Mouse (Mus musculus): ENCODE results near the gene Iscu. TPM values are rescaled to one million over a fixed set of nuclear protein-coding genes. Genes with fewer than 3 reads are reported as not detected.

The Iscu gene
- polyA plus RNA-seq, 1 experiment from 2014 or later = 112 TPM

DNA sequence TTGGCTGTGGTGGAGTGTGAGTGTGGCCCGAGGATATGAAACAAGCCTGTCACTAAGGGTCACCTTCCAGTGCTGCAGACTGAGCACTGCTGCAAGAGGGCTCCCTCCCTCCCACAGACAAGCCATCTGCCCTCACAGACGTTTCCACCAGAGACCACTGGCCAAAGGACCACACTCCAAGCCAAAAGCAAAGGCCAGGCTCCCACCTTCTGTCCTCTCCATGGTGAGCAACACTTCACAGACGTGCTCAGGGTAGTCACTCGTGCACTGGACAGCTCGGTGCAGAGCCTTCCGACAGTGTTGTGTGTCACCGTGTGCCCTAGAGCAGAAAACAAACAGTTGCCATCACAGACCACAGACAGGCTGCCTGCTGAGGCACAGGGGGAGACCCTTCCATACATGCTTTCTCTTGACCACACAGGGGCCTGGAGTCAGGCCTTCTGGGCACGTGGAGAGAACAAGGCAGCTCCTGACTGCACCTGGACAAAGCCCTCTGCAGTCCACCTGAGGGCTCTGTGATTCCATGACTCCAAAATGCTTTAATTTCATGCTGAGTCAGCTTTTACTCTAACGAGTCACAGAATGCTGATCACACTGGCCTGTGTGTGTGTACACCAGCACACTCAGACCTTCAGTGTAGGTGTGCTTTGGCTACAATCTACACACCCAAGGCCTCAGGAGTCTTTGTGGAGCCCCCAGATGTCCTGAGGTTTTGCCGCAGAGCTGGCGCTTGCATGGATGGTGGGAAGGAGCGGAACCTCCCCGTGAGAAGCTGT, 23.8 kb upstream of the Iscu start:
- peaks cover 66% of the 10 kb centered on the region for H3K36me3 ChIP-seq (ENCODE audit: control insufficient read depth, insufficient read depth, low read length)
- no peak overlapping the region for H3K27ac ChIP-seq (ENCODE audit: low read length)
- no peak overlapping the region for H3K9ac ChIP-seq (ENCODE audit: low read length)
- H3K9me3 ChIP-seq (replicated peaks; ENCODE audit: control insufficient read depth, low read length) = no peaks in the 10 kb centered on the region
- no peak overlapping the region for H3K4me3 ChIP-seq (replicated peaks; ENCODE audit: low read length)
- no peak for ATAC-seq (ENCODE audit: insufficient read depth, low FRiP score)
- WGBS = 92% methylated on average over 13 of the region's 13 CpGs
- H3K4me2 ChIP-seq (ENCODE audit: low read depth, low read length) = no peak overlapping the region
- no peaks in the 10 kb centered on the region for H3K27me3 ChIP-seq (ENCODE audit: control insufficient read depth, insufficient read depth, low read length)
- no peaks in the 10 kb centered on the region for H3K4me1 ChIP-seq (ENCODE audit: control insufficient read depth, insufficient read depth, low read length)

DNA sequence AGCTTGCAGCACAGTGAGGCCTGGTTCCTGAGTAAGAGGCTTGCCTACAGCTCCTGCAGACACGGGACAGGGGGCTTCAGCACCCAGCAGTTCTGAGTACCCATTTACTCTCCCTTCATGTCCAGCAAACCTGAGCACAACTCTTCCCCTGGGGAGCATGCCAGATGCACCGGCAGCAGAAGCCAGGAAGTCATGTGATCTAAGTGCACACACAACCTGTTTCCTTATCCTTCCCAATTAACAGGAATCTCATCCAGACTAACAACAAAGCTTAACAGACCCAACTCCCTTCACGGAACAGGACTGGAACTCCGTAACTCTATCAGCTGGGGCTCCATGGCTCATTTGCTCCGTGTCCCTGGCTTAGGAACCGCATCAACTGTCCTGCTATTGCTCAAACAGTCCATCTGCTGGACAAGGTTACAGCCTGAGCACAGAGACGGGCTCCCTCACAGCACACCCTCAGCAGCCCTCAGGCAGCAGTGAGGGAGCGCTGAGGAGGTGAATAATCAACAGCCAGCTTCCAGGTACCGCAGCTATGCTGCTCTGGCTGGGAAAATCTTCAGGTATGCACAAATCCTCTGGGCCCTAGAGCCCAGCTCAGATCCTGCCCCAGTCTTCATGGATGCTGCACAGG, 20.9 kb upstream of the Iscu start:
- no peak overlapping the region for H3K9ac ChIP-seq (ENCODE audit: low read length)
- 83% methylated on average over 9 of the region's 9 CpGs for WGBS
- H3K27me3 ChIP-seq (ENCODE audit: control insufficient read depth, insufficient read depth, low read length) = no peaks in the 10 kb centered on the region
- ATAC-seq (ENCODE audit: insufficient read depth, low FRiP score) = no peak
- no peak overlapping the region for H3K4me3 ChIP-seq (replicated peaks; ENCODE audit: low read length)
- no peak overlapping the region for H3K4me2 ChIP-seq (ENCODE audit: low read depth, low read length)
- H3K36me3 ChIP-seq (ENCODE audit: control insufficient read depth, insufficient read depth, low read length) = peaks cover 56% of the 10 kb centered on the region
- H3K9me3 ChIP-seq (replicated peaks; ENCODE audit: control insufficient read depth, low read length) = no peaks in the 10 kb centered on the region
- H3K27ac ChIP-seq (ENCODE audit: low read length) = no peak overlapping the region
- no peaks in the 10 kb centered on the region for H3K4me1 ChIP-seq (ENCODE audit: control insufficient read depth, insufficient read depth, low read length)

DNA sequence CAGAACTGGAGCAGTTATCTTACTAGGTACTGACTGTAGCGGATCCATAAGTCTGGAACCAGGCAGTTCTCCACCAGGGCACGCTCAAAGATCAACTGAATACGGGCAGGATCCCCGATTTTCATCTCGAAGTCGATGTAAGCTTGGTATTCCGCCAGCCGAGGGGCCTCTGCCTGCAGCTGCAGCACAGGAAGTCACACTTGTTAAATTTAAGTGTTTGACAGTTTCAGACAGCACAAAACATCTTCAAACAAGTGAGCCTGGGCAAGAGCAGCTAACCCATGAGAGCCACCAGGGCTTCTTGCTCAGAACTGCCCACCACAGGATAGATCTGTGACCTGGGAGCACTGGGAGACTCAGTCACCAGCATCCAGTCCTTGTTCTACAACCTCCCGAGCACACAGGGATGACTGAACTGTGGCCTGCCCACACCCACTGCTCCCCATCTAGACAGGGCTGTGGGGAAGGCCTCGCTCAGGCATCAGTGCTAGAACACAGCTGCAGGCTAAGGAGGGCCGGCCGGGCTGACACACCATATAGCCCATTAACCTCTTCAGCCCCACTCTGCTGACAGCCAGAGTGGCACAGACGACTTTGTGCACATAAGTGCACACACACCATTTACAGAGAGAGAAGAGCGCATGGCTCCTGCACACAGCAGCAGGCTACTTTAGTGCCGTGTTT, 17.1 kb upstream of the Iscu start:
- no peak overlapping the region for H3K4me3 ChIP-seq (replicated peaks; ENCODE audit: low read length)
- WGBS = 87% methylated on average over 15 of the region's 15 CpGs
- H3K27ac ChIP-seq (ENCODE audit: low read length) = no peak overlapping the region
- ATAC-seq (ENCODE audit: insufficient read depth, low FRiP score) = no peak
- H3K4me2 ChIP-seq (ENCODE audit: low read depth, low read length) = no peak overlapping the region
- no peaks in the 10 kb centered on the region for H3K9me3 ChIP-seq (replicated peaks; ENCODE audit: control insufficient read depth, low read length)
- peaks cover 46% of the 10 kb centered on the region for H3K36me3 ChIP-seq (ENCODE audit: control insufficient read depth, insufficient read depth, low read length)
- no peak overlapping the region for H3K9ac ChIP-seq (ENCODE audit: low read length)
- H3K27me3 ChIP-seq (ENCODE audit: control insufficient read depth, insufficient read depth, low read length) = no peaks in the 10 kb centered on the region
- no peaks in the 10 kb centered on the region for H3K4me1 ChIP-seq (ENCODE audit: control insufficient read depth, insufficient read depth, low read length)

DNA sequence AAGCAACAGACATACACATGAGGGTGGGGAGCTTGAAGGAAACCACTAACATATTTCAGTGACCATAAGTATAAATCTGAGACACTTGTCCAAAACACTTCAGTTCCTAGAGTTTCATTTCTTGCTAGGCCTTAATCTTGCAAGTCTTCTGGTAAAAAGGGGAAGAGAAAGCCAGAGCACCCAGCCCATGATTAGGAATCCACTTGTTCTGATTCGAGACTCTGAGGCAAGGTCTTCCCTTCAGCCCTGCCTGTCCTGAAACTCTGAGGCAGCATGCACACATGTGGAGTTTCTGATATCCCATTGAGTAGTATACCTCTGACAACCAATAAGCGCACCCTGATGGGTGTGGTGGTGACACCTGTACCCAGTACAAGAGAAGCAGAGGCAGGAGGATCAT, 11.0 kb upstream of the Iscu start:
- H3K4me3 ChIP-seq (replicated peaks; ENCODE audit: low read length) = no peak overlapping the region
- H3K4me1 ChIP-seq (ENCODE audit: control insufficient read depth, insufficient read depth, low read length) = no peaks in the 10 kb centered on the region
- peaks cover 25% of the 10 kb centered on the region for H3K36me3 ChIP-seq (ENCODE audit: control insufficient read depth, insufficient read depth, low read length)
- H3K27me3 ChIP-seq (ENCODE audit: control insufficient read depth, insufficient read depth, low read length) = no peaks in the 10 kb centered on the region
- no peak for ATAC-seq (ENCODE audit: insufficient read depth, low FRiP score)
- no peak overlapping the region for H3K9ac ChIP-seq (ENCODE audit: low read length)
- no peaks in the 10 kb centered on the region for H3K9me3 ChIP-seq (replicated peaks; ENCODE audit: control insufficient read depth, low read length)
- 92% methylated on average over 2 of the region's 2 CpGs for WGBS
- H3K4me2 ChIP-seq (ENCODE audit: low read depth, low read length) = no peak overlapping the region
- no peak overlapping the region for H3K27ac ChIP-seq (ENCODE audit: low read length)

DNA sequence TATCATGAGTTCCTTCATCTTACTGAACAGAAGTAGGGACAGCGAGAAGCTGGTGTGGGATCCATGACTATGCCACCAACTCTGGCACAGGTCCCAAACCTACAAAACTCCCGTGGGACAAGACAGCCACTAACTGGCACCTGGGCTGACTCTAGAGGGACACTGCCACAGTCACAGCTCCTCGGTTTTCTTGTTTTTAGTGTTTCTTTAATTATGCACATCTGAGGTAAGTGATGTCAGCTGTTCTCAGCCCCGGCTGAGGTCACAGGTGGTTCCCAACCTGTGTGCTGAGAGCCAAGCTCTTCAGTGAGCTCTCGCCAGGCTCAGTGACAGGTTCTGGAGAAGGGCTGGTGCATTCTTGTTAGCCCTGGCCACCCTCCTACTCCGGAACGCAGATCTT, 8.1 kb upstream of the Iscu start:
- H3K9ac ChIP-seq (ENCODE audit: low read length) = no peak overlapping the region
- WGBS = 91% methylated on average over 7 of the region's 7 CpGs
- H3K4me1 ChIP-seq (ENCODE audit: control insufficient read depth, insufficient read depth, low read length) = no peaks in the 10 kb centered on the region
- H3K36me3 ChIP-seq (ENCODE audit: control insufficient read depth, insufficient read depth, low read length) = peaks cover 10% of the 10 kb centered on the region
- H3K27me3 ChIP-seq (ENCODE audit: control insufficient read depth, insufficient read depth, low read length) = no peaks in the 10 kb centered on the region
- H3K4me2 ChIP-seq (ENCODE audit: low read depth, low read length) = no peak overlapping the region
- no peak overlapping the region for H3K27ac ChIP-seq (ENCODE audit: low read length)
- H3K4me3 ChIP-seq (replicated peaks; ENCODE audit: low read length) = no peak overlapping the region
- no peak for ATAC-seq (ENCODE audit: insufficient read depth, low FRiP score)
- H3K9me3 ChIP-seq (replicated peaks; ENCODE audit: control insufficient read depth, low read length) = no peaks in the 10 kb centered on the region

DNA sequence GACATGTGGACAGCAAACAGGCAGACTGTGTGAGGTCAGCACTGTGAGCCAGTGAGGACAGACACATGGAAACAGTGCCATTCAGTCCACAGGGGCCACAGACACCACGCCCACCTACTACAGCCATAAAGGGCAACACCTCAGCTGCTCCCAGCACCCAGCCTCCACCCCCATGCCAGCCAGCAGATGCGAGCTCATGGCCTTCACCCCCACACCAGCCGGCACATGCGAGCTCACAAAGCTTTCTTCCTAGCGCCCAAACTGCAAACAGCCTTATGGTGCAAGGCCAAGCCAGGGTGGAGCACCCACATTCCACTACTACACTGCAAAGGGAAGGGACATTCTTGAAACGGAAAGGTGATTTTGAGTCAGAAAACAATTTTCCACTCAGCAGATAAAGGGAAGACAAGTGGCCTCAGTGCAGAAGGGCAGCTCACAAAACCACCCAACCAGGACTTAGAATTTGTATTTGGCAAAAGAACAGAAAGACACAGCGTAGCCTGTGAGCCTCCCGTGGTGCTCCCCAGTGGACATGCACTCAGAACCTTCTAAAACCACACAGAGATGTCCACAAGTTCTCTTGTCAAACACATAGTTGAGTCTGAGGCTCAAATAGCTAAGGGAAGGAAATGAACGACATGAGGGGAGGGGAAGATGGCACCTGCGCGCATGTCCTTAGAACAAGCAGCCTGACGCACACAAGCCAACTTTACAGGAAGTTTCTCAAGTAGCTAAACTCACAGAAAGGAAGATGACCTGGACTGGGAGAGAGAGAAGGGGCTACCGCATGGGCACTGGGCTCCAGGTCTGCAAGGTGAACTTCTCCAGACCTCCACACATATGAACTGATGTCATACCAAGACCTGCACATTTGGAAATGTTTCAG, 6.7 kb upstream of the Iscu start:
- Histone ChIP-seq H3K4me3 (replicated peaks; ENCODE audit: low read length) (no peak overlapping the region), H3K9me3 (replicated peaks; ENCODE audit: control insufficient read depth, low read length) (no peaks in the 10 kb centered on the region), H3K27ac (ENCODE audit: low read length) (no peak overlapping the region), H3K36me3 (ENCODE audit: control insufficient read depth, insufficient read depth, low read length) (peaks cover 6% of the 10 kb centered on the region), H3K9ac (ENCODE audit: low read length) (no peak overlapping the region), H3K4me1 (ENCODE audit: control insufficient read depth, insufficient read depth, low read length) (peaks cover 8% of the 10 kb centered on the region), H3K27me3 (ENCODE audit: control insufficient read depth, insufficient read depth, low read length) (no peaks in the 10 kb centered on the region), H3K4me2 (ENCODE audit: low read depth, low read length) (no peak overlapping the region)
- WGBS = 80% methylated on average over 13 of the region's 13 CpGs
- peak; percentile 42; the same call in 1 of the 2 replicates for ATAC-seq (ENCODE audit: insufficient read depth, low FRiP score)

DNA sequence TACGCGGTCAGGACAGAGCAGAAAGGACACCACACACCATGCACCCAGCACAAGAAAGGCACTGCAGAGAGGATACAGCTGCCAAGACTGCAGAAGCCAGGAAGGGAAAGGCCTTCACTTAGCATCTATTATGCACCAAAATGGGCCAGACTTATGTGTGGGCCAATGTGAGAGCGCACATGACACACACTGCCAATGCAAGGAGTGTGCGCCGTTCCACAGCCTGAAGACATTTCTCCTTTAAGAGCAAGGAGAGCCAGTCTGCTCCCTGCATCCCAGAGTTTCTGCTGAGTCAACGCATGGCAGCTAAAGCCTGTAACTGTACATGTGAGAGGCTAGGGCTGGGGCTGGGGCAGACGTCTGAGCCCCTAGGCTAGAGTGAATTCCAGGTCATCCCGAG, 3.7 kb upstream of the Iscu start:
- ATAC-seq (ENCODE audit: insufficient read depth, low FRiP score) = no peak
- Histone ChIP-seq H3K4me3 (replicated peaks; ENCODE audit: low read length) (no peak overlapping the region), H3K27me3 (ENCODE audit: control insufficient read depth, insufficient read depth, low read length) (no peaks in the 10 kb centered on the region), H3K4me2 (ENCODE audit: low read depth, low read length) (no peak overlapping the region), H3K36me3 (ENCODE audit: control insufficient read depth, insufficient read depth, low read length) (peaks cover 2% of the 10 kb centered on the region; the same call in 1 of the 2 replicates), H3K27ac (ENCODE audit: low read length) (no peak overlapping the region), H3K9ac (ENCODE audit: low read length) (no peak overlapping the region), H3K4me1 (ENCODE audit: control insufficient read depth, insufficient read depth, low read length) (peaks cover 15% of the 10 kb centered on the region), H3K9me3 (replicated peaks; ENCODE audit: control insufficient read depth, low read length) (no peaks in the 10 kb centered on the region)
- 87% methylated on average over 8 of the region's 8 CpGs for WGBS

DNA sequence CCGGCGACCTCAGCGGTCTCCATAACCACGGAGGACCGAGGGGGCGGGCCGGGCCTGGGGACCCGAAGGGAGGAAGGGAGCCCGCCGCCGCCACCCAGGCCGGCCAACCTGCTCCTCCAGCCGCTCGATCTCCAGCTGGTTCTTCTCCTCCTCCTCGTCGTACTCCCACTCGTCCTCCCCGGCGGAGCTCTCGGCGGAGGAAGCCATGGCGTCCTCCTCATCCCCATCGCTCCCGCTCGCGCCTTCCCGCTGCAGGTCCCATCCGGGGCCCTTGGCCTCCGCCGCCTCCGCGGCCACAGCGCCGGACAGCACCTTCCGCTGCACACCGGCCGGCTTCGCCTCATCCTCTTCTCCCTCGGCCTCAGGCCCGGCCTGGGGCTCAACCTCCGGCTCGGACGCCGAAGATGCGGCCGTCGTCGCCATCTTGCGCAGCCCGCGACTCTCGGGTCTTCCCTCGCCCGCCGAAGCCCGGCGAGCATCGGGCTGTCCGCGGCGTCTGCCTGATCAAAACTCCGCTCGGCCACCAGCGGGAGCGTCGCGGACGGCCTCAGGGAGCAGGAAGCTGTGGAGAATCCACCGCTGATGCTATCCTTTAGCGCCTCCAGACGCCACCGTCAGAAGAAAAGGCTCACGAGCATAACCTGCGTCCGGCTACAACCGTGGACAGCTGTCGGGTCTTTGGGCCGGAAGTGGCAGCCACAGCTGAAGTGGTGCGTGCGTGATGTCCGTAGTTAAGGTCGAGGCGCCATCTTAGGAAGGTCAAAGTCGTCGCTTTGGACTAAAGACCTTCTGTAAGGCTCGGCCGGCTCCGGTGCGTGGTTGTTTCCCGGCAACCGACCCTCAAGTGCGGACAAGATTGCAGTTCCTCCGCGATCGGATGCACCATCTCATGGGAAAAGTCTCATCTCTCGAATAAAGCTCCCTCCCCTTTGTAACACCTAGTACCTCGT, 1.1 kb upstream of the Iscu start:
- peak; percentile 83 for ATAC-seq (ENCODE audit: insufficient read depth, low FRiP score)
- peak overlapping the region; percentile 96 for H3K27ac ChIP-seq (ENCODE audit: low read length)
- WGBS = under 1% methylated on average over 95 of the region's 97 CpGs
- peak overlapping the region; percentile 97 for H3K4me2 ChIP-seq (ENCODE audit: low read depth, low read length)
- 0 out of 2 replicates have a peak, but pooled peaks cover 7% of the 10 kb centered on the region for H3K36me3 ChIP-seq (ENCODE audit: control insufficient read depth, insufficient read depth, low read length)
- H3K27me3 ChIP-seq (ENCODE audit: control insufficient read depth, insufficient read depth, low read length) = no peaks in the 10 kb centered on the region
- H3K9me3 ChIP-seq (replicated peaks; ENCODE audit: control insufficient read depth, low read length) = no peaks in the 10 kb centered on the region
- peaks cover 17% of the 10 kb centered on the region for H3K4me1 ChIP-seq (ENCODE audit: control insufficient read depth, insufficient read depth, low read length)
- H3K4me3 ChIP-seq (replicated peaks; ENCODE audit: low read length) = peak overlapping the region; percentile 97
- peak overlapping the region; percentile 96 for H3K9ac ChIP-seq (ENCODE audit: low read length)
